In the genomic region with DNA sequence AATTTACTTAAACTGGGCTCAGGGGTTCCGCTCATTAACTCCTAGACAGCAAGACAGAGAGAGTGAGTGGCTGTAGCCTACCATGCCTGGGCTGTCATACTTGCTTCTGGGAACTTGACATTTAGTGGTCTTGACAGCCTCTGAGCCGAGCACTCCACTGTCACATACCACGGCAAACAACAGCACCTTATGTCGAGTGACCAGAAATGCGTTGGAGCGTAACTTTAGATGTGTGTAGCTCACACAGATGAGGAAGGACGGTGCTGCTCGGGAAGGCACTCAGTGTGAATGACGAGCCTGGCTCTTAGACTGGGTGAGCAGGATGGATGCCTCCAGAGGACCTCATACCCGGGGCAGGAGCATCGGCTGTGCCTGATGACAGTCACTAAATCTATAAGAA, we compare ENCODE assay signal across 23 mouse cellular contexts.
DNase-seq lines count a peak whose midpoint lies in the region; ATAC-seq and TF ChIP-seq lines count a peak whose summit lies in the region.
"Had no signal": no experiment of that assay in that cellular context is flagged by ENCODE, and none has a peak within 500 bp of the region (broad histone marks: within the 10 kb centered on the region; RNA-seq: fewer than 3 reads in every experiment).

No protein-coding gene starts in this region.

- H3K27ac ChIP-seq in heart, embryonic 13.5 days (replicated peaks), result no peak overlapping the region
- H3K27ac ChIP-seq in heart, embryonic 10.5 days, result no peak overlapping the region
- H3K27ac ChIP-seq in neural tube, embryonic 14.5 days (ENCODE audit: low read depth, low read length), result no peak overlapping the region
- H3K27ac ChIP-seq in hindbrain, embryonic 16.5 days (ENCODE audit: low read depth, low read length), result peak overlapping the region; percentile 45; the same call in 1 of the 2 replicates
- no peak overlapping the region for H3K27ac ChIP-seq in lung, postnatal 0 days (ENCODE audit: low read length)
- H3K27ac ChIP-seq: forebrain, embryonic 15.5 days; gastrocnemius, adult 2 months; heart, embryonic 15.5 days; layer of hippocampus, adult 2 months; limb, embryonic 10.5 days; liver, embryonic 12.5 days had no signal

- TF ChIP-seq CTCF in lung, postnatal 0 days (IDR thresholded peaks at IDR 0.05), result no peak

- ATAC-seq in heart, embryonic 13.5 days (ENCODE audit: extremely low read depth, insufficient number of reproducible peaks, low FRiP score, low TSS enrichment), result peak; percentile 33; the same call in 1 of the 2 replicates
- peak; percentile 42; the same call in 1 of the 2 replicates for ATAC-seq in neural tube, embryonic 14.5 days (ENCODE audit: low read depth)
- ATAC-seq in hindbrain, embryonic 16.5 days, result peak; percentile 73
- ATAC-seq in lung, postnatal 0 days, result no peak
- ATAC-seq: forebrain, embryonic 15.5 days; liver, embryonic 12.5 days; Patski had no signal

- no peaks in the 10 kb centered on the region for H3K27me3 ChIP-seq in heart, embryonic 13.5 days (replicated peaks)
- H3K27me3 ChIP-seq in heart, embryonic 10.5 days (ENCODE audit: insufficient read depth, poor library complexity, severe bottlenecking), result no peaks in the 10 kb centered on the region
- no peaks in the 10 kb centered on the region for H3K27me3 ChIP-seq in neural tube, embryonic 14.5 days (ENCODE audit: control insufficient read depth, insufficient read depth, low read length)
- no peaks in the 10 kb centered on the region for H3K27me3 ChIP-seq in hindbrain, embryonic 16.5 days (replicated peaks; ENCODE audit: control insufficient read depth, insufficient read depth, low read length)
- no peaks in the 10 kb centered on the region for H3K27me3 ChIP-seq in lung, postnatal 0 days (replicated peaks; ENCODE audit: insufficient read depth, low read length)
- H3K27me3 ChIP-seq: forebrain, embryonic 15.5 days; heart, embryonic 15.5 days; liver, embryonic 12.5 days; Patski had no signal

- DNase-seq in heart, embryonic 10.5 days (ENCODE audit: low spot score), result no peak
- DNase-seq in neural tube, embryonic 10.5 days (ENCODE audit: extremely low spot score, low spot score), result no peak
- peak; percentile 93 for DNase-seq in retina, postnatal 1 day
- DNase-seq in lung, postnatal 0 days (ENCODE audit: low spot score), result no peak
- no peak for DNase-seq in layer of hippocampus, adult 8-10 months (ENCODE audit: low spot score in 2 of 2)
- DNase-seq: adrenal gland, postnatal 36 days; cerebellum, adult 9-10 months; gastrocnemius, adult 2 months; kidney, adult 2 months; lung, embryonic 14.5 days; right cerebral cortex, postnatal 14 days; thymus, postnatal 25 days had no signal

- H3K4me2 ChIP-seq in heart, embryonic 13.5 days, result no peak overlapping the region
- H3K4me2 ChIP-seq in neural tube, embryonic 14.5 days (ENCODE audit: low read depth, low read length), result no peak overlapping the region
- H3K4me2 ChIP-seq in hindbrain, embryonic 16.5 days (ENCODE audit: low read length), result no peak overlapping the region
- H3K4me2 ChIP-seq in lung, postnatal 0 days (replicated peaks; ENCODE audit: low read depth, low read length), result no peak overlapping the region
- H3K4me2 ChIP-seq: forebrain, embryonic 15.5 days; heart, embryonic 15.5 days; liver, embryonic 12.5 days; lung, embryonic 14.5 days had no signal

- WGBS in heart, embryonic 13.5 days, result 49% methylated on average over 11 of the region's 11 CpGs
- WGBS in heart, embryonic 10.5 days, result 51% methylated on average over 11 of the region's 11 CpGs
- WGBS in neural tube, embryonic 14.5 days, result 62% methylated on average over 11 of the region's 11 CpGs
- 54% methylated on average over 11 of the region's 11 CpGs for whole genome bisulfite sequencing in hindbrain, embryonic 16.5 days
- 62% methylated on average over 11 of the region's 11 CpGs for WGBS in lung, postnatal 0 days

- no peak overlapping the region for H3K4me3 ChIP-seq in heart, embryonic 13.5 days
- H3K4me3 ChIP-seq in heart, embryonic 10.5 days, result no peak overlapping the region
- no peak overlapping the region for H3K4me3 ChIP-seq in neural tube, embryonic 14.5 days (ENCODE audit: low read depth, low read length)
- H3K4me3 ChIP-seq in hindbrain, embryonic 16.5 days (ENCODE audit: low read length), result no peak overlapping the region
- H3K4me3 ChIP-seq in lung, postnatal 0 days (ENCODE audit: low read depth, low read length), result no peak overlapping the region
- H3K4me3 ChIP-seq: erythroblast, embryonic 14.5 days; forebrain, embryonic 15.5 days; gastrocnemius, adult 2 months; heart, embryonic 15.5 days; layer of hippocampus, adult 2 months; limb, embryonic 10.5 days; liver, embryonic 12.5 days; myocyte had no signal

- peaks cover 31% of the 10 kb centered on the region for H3K4me1 ChIP-seq in heart, embryonic 13.5 days
- H3K4me1 ChIP-seq in heart, embryonic 10.5 days, result peaks cover 20% of the 10 kb centered on the region
- H3K4me1 ChIP-seq in neural tube, embryonic 14.5 days (ENCODE audit: control insufficient read depth, insufficient read depth, low read length), result peaks cover 14% of the 10 kb centered on the region; the same call in 1 of the 2 replicates
- no peaks in the 10 kb centered on the region; the same call in 1 of the 2 replicates for H3K4me1 ChIP-seq in hindbrain, embryonic 16.5 days (ENCODE audit: control insufficient read depth, insufficient read depth, low read depth, low read length)
- no peaks in the 10 kb centered on the region; the same call in 1 of the 2 replicates for H3K4me1 ChIP-seq in lung, postnatal 0 days (ENCODE audit: insufficient read depth, low read depth, low read length)
- H3K4me1 ChIP-seq: liver, embryonic 12.5 days had no signal

- no peaks in the 10 kb centered on the region for H3K9me3 ChIP-seq in heart, embryonic 13.5 days
- no peaks in the 10 kb centered on the region for H3K9me3 ChIP-seq in heart, embryonic 10.5 days
- H3K9me3 ChIP-seq in neural tube, embryonic 14.5 days (ENCODE audit: control insufficient read depth, low read length), result no peaks in the 10 kb centered on the region
- no peaks in the 10 kb centered on the region for H3K9me3 ChIP-seq in hindbrain, embryonic 16.5 days (ENCODE audit: control insufficient read depth, low read length)
- no peaks in the 10 kb centered on the region for H3K9me3 ChIP-seq in lung, postnatal 0 days (ENCODE audit: low read length)
- H3K9me3 ChIP-seq: forebrain, embryonic 15.5 days; heart, embryonic 15.5 days; limb, embryonic 10.5 days; liver, embryonic 12.5 days had no signal

- no peak overlapping the region for H3K9ac ChIP-seq in heart, embryonic 13.5 days
- no peak overlapping the region for H3K9ac ChIP-seq in neural tube, embryonic 14.5 days (replicated peaks; ENCODE audit: low read depth, low read length)
- H3K9ac ChIP-seq in hindbrain, embryonic 16.5 days (ENCODE audit: low read depth, low read length), result no peak overlapping the region
- no peak overlapping the region for H3K9ac ChIP-seq in lung, postnatal 0 days (replicated peaks; ENCODE audit: low read depth)
- H3K9ac ChIP-seq: forebrain, embryonic 15.5 days; heart, embryonic 15.5 days; liver, embryonic 12.5 days; lung, embryonic 14.5 days had no signal

- no peak for TF ChIP-seq EP300 in lung, postnatal 0 days (IDR thresholded peaks at IDR 0.05)

- peaks cover 16% of the 10 kb centered on the region; the same call in 1 of the 2 replicates for H3K36me3 ChIP-seq in heart, embryonic 13.5 days
- peaks cover 6% of the 10 kb centered on the region; the same call in 1 of the 2 replicates for H3K36me3 ChIP-seq in heart, embryonic 10.5 days
- peaks cover 4% of the 10 kb centered on the region; the same call in 1 of the 2 replicates for H3K36me3 ChIP-seq in neural tube, embryonic 14.5 days (ENCODE audit: control insufficient read depth, insufficient read depth, low read length)
- H3K36me3 ChIP-seq in hindbrain, embryonic 16.5 days (ENCODE audit: control insufficient read depth, insufficient read depth, low read length), result no peaks in the 10 kb centered on the region
- H3K36me3 ChIP-seq in lung, postnatal 0 days (ENCODE audit: insufficient read depth, low read length), result no peaks in the 10 kb centered on the region
- H3K36me3 ChIP-seq: heart, embryonic 15.5 days; liver, embryonic 12.5 days had no signal
